Mouse (Mus musculus) adrenal gland, adult 8-10 months (tissue): Measurements from ENCODE around the gene Golt1b. TPM values are rescaled to one million over a fixed set of nuclear protein-coding genes. Genes with fewer than 3 reads are reported as not detected.
"Not testable (repeated sequence)": the region's sequence is repeated elsewhere in the genome, so short reads cannot be mapped to it uniquely, and the experiment has no call there.

Experiments used
- DNase-seq: peaks from one replicate; pipeline ENCODE4 v3.0.0; 2022
- total RNA-seq, 4 experiments: library from RNA; stranded (reverse); gene quantifications; 2 replicates each; pipeline ENCODE4 v1.2.4; 2022

Golt1b gene
- 10 to 100 TPM; 27.6 to 34.6 (median 32.3) TPM for total RNA-seq

GRCm38 (mm10) chr6:142387011-142387754 is at the start of gene Golt1b, which contains the start of gene Recql:
Gene Golt1b, plus strand, starts transcription at chr6:142387221.
Gene Recql, minus strand, starts transcription at chr6:142387087.
- peak; percentile 98 for DNase-seq

DNA sequence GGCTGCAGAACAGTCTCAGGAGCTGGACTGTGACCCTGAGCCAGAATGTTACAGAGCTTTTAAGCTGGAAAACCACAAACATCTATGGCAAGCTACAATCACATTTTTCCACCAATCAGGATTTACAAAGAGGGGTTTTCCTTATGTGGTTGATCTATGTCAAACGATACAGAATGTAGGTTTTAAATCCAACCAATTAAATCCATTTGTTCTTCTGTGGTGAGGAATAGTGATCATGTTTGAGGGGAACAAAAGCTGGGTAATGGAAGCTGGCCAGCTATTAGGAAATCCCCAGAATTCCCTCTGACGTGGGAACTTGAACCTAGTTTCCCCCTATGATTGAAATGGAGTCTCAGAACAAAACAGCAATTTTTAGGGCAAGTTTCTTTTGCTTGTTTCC is 48.1 kb upstream of the Golt1b start:
- no peak for DNase-seq

GRCm38 (mm10) chr6:142339576-142339975 is 47.4 kb upstream of the Golt1b start:
- no peak for DNase-seq

- no peak for DNase-seq
Measured at GRCm38 (mm10) chr6:142343561-142343960, 43.5 kb upstream of the Golt1b start.

GRCm38 (mm10) chr6:142345440-142346038 is 41.5 kb upstream of the Golt1b start, which contains the start of gene Pyroxd1:
Gene Pyroxd1, plus strand, starts transcription at chr6:142345654.
- peak; percentile 81 for DNase-seq

DNA sequence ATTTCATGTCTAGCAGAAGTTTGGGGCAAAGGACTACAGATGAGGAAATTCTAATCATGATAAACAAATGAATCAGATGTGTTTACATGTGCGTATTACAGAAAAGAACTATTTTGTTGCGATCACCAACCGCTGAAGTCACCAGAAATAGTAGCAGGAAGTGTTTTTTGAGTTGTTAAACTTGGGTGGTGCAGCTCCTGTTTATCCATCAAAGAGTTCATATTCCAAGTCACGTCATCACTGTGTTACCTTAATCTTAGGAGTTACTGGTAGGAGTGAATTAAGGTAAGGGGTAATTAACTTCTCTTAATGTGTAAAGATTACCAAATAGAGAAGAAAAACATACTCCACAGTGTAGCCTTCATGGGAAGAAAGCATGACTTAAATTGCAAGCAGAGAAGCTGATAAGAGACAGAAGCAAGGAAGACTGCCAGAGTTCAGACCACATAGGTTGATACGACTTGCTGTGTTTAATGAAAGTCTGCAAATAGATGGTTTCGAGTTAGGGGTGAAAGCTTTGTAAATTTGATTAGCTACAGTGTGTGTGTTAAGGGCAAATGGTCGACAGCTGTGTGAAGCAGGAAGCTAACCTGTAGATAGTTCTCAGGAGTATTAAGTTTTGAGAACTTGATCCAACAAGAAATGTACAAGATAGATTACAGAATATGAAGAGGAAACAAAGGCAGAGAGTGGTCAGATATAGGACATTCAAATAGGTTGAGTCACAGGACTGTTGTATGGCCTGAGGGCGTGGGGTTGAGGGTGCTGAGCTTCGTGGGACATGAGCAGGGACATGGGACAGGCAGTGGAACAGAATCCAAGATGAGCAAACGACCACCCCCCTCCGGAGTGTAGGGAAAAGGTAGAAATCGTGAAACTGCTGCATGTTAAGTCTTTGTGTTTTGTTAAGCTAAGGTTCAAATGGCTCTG is 40.6 kb upstream of the Golt1b start:
- no peak for DNase-seq

DNA sequence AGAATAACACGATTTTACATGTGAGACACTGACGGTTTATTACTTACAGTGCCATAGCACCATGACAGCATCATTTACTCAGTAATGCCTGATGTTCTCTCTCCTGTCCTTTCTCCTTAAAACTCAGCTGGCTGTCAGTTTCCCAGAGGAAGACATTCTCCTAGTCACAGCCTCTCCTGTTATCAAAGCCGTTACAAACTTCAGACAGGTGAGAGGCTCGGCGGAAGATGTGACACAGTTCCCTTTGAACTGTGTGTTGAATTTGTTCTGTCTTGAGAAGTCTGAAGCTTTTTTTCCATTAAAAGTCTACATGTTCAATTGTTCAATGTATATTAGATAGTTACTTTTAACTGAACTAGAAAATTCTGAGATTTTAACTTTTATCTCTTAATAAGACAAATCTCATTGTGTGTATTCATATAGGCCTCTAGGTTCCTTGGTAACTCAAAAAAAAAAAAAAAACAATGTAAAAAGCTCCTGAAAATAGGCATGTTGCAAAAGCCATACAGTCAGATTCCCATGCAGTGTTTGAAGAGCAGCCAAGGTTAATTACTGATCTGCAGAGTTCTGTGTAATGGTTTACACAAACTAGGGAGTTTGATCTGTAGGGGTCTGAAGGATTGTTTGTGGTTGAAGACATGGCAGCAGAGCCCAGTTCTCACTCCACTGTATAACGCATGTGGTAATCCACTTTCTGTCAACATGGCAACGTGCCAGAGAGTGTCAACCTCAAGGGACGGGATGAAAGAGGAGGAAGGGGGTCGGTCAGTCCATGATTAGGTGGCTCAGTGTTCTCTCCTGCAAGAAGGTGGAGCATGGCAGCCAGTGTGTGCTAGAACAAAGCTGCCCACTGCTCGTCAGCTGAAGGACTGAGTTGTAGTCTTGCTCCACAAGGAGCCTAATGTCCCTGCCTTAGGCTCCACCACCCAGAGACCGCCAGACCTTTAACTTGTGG is 39.3 kb upstream of the Golt1b start:
- no peak for DNase-seq

DNA sequence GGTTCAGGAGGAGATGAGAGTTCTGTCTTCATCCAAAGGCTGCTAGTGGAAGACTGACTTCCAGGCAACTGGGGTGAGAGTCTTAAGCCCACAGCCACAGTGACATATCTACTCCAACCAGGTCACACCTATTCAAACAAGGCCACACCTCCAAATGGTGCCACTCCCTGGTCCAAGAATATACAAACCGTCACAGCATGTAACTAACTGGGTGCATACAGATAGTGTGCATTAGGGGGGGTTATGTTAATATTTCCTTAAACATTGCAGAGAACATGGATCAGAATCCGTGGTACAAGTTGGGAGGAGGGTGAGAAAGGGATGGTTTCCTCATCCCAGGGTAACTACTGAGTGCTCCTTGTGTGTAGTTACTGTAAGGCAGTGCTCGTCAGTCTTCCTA is 34.9 kb upstream of the Golt1b start:
- DNase-seq = not testable (repeated sequence)

GRCm38 (mm10) chr6:142357106-142357505 is 29.9 kb upstream of the Golt1b start:
- no peak for DNase-seq

DNA sequence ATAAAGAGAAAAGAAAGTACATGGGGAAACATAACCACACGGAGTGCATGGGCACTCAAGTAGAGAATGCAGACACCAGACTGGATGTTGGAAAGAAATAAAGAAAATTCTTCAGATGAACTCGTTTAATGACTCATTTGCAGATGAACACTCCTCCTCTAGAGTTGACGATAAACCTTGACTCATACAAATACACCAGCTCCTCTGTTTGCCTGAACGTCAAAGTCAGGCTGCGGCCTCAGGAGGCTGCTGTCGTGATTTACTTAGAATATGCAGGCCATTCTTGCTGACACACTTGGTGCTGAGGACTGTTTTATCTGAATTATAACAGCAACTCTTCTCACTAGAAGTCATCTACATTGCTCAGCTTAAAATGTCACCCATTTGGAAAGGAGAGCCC is 25.0 kb upstream of the Golt1b start:
- no peak for DNase-seq

- no peak for DNase-seq
Measured at GRCm38 (mm10) chr6:142363019-142363576, 23.9 kb upstream of the Golt1b start.

DNA sequence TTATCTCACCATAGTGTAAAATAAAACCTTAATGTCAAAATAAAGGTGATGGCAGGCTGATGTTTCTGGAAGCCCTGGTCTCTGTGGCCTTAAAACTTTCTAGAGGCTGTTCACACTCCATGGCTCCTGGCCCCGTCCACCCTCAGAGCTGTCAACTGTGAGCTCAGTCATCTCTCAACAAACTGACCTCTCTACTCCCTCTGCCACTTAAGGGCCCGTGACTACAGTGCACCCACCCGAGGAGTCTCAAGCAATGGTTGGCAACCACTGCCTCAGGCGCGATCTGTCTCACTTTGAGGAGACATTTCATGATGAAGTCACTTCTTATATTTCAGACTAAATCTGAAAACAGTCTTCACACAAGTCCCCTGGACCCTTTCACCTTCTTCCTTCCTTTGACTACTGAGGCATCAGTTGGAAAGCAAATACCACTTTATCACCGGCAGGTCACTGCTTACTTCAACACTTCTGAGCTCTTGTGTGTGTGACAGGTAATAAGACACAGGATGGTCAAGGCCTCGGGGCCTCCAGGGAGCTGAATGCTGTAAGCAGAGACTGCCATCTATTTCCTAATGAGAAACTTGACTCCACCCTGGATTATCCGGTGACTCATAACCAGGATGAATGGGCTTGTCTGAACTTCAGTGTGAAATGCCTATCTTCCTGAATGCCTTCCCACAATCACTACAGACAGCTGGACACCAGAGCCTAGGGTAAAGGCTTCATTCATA is 21.1 kb upstream of the Golt1b start:
- no peak for DNase-seq

DNA sequence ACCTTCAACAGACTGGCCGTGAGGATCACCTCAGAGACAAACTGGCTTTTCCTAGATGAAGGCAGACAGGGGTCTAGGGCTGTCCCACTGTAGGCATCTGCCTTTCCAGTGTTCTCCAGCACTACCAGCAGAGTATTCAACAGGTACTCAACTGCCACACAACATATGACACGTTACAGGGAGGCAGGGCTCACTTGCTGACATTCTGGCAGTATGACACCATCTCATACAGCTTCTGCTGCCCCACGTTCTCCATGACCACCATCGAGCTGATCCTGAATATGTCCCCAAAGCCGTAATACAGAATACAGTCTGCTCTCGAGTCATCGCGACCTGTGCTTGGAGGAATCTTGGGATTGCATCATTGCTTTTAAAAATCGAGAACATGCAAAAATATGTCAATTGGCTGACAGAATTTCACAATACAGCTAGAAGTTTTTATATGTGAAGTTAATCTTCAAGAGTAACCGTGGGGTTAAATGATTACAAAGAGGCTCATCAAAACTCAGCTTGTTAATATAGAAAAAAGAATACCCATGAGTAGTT is 20.5 kb upstream of the Golt1b start:
- DNase-seq = no peak

DNA sequence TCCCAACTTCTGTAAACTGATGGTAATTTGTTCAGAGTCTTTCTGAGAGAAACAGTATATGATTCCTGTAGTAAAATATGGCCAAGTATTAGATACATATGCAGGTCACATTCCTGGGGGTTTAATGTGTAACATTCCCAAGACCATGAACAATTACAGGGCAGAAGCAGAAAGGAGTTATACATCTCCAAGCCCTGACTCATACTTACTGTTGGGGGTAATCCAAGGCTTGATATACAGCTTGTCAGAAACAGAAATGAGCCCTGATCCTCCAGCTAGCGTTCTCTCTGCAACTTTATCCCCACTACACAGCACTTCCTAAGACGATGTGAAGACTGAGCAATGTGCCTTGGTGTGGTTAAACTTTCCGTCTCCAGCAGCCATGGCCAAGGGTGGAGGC is 19.5 kb upstream of the Golt1b start:
- no peak for DNase-seq

- no peak for DNase-seq
Measured at GRCm38 (mm10) chr6:142369568-142369967, 17.5 kb upstream of the Golt1b start.

DNA sequence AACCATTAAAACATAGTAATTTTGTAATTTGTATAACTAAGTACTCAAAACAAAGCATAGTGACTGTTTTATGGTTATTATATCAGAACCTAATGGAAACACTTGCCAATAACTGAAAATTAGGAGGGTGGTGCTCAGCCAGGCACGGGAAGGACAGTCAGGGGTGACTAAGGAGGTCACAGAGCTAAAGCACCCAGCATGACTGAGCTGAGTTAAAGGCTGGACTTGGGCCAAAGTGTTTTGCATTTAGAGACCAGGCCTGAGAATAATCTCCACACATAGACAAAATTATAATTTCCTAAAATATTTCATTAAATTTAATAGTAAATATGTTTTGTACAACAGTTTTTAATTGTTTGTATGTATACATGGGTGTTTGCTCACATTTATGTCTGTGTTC is 9.9 kb upstream of the Golt1b start:
- no peak for DNase-seq

DNA sequence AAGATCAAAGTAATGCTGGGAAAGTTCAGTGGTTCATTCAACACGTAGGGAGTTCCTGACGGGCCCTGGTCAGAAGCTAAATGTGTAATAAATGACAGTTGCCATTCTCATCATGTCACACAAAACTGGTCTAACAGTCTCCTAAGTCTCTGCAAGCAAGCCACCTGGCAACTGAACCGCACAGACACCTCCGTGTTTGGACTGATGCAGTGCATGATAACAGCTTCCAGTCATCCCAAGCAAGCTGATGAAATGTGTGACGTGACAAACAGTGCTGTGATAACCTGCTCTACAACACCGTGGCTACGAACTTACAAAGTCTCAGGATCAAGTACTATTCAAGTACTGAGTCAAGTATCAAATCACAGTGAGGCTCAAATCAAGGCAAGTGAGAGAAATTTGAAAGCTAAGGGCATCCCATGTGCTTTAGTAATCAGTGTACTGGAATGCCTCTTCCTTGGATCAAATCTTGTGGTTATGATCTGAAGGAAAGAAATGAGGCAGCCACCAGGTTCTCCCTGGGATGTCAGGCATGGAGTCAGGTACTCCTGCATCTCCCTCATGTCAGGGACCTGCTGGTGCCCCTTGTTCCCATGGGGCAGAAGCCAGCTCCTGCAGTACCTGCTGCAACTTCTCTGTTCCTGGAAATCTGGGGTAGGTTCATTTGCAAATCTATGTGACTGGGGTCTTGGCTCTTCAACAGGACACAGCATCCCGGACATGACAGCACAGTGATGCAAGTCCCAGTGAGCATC is 8.3 kb upstream of the Golt1b start:
- no peak for DNase-seq

GRCm38 (mm10) chr6:142379961-142380360 is 7.1 kb upstream of the Golt1b start:
- no peak for DNase-seq

- no peak for DNase-seq
Measured at GRCm38 (mm10) chr6:142381615-142382014, 5.4 kb upstream of the Golt1b start.

DNA sequence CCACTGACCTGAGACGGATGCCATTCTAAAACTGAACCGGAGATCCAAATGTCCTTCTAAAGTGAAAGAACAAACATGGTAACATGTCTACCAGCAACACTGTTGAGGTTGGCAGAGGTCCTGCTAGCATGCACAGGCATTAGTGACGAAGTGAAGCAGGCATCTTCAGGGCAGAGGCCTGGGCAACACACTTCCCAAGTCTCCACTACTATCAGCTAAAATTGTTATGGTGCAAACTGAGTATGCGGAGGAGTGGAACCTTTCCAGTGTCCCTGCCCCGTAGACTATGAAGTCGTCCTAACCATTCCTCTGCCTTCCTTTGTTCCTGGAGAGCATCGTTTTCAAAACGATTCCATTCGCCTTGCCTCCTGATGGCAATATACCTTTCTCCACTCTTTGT is 2.5 kb upstream of the Golt1b start:
- DNase-seq = no peak
